Mouse (Mus musculus) embryo, embryonic 11.5 days (tissue): ENCODE results near the gene Ppp2r1b.

Source experiments
- DNase-seq: peaks from one replicate; pipeline ENCODE4 v3.0.0-alpha.2; 2012; ENCODE audit warnings: low read depth, low spot score

Ppp2r1b gene

GRCm38 (mm10) chr9:50918131-50918530 is 73.0 kb downstream of the Ppp2r1b start:
- DNase-seq: no peak

GRCm38 (mm10) chr9:50919554-50919953 is 74.5 kb downstream of the Ppp2r1b start:
- DNase-seq: no peak

- DNase-seq: no peak
Measured at GRCm38 (mm10) chr9:50920933-50921895, 76.1 kb downstream of the Ppp2r1b start.

DNA sequence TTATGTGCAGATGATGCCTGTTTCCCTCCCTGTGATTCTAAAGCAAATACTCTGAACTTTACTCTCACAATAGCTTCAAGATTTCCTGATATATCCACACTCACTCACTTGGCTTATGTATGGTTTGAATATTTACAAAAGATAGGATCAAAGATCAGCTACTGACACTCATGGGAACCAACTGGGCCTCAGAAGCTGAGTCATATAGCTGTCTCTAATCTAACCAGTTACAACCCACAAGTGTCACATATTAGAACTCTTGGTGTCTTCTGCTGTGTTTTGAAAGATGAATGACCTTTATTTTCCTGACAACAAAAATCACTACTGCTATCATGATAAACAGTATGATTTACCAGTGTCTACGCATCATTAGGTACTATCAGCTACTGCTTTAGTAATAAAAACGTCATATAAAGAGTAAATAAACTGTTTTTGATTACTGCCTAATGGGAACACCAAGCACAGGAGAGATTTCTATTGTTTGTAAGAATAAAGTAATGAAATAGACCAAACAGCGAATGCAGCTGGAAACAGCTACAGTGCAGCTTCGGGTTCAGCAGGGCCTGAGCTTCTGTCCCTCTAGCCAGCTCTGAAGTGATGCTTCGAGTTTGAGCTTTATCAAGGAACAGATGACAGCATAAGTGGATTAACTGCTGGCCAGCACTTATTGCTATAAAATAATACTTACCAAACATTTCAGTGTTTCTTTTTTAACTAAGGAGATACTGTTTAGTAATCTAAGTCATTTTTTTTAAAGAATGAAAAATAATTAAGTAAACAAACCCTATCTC is 77.5 kb downstream of the Ppp2r1b start:
- DNase-seq: no peak

GRCm38 (mm10) chr9:50924454-50924853 is 79.4 kb downstream of the Ppp2r1b start:
- DNase-seq: no peak

DNA sequence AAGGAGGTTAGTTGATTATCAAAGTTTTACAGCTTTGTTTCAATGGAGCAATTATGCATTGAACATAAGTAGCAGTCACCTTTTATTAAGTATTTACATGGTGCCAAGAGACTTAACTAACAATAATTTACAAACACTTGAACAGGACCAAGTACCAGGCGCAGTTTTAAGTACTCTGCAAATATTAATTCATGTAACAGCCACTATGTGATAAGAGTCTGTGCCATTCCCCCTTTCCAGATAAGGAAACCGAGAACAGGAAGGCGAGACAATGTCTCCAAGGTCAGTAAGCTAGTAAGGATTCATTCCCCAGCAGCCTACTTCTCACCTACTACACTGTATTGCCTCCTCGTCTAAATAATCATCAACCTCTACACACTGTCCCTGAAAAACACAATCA is 80.7 kb downstream of the Ppp2r1b start:
- no peak for DNase-seq

DNA sequence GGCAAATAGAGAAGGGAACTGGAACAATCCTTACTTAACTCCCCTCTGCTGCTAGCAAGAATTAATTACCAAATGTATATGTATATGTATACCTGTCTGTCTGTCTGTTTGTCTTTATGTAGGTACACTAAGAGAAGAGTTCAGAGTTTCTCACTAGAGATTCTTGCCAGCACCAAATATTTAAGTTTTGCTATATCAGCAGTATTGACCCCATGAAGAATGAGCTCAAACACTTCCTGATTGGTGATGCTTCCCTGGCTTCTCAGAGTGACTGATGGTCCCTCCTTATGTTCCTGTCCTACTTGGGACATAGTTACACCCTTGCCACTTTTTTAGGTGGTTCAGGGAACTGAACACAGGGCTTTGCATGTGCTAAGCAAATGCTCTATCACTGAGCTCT is 84.9 kb downstream of the Ppp2r1b start:
- no peak for DNase-seq

DNA sequence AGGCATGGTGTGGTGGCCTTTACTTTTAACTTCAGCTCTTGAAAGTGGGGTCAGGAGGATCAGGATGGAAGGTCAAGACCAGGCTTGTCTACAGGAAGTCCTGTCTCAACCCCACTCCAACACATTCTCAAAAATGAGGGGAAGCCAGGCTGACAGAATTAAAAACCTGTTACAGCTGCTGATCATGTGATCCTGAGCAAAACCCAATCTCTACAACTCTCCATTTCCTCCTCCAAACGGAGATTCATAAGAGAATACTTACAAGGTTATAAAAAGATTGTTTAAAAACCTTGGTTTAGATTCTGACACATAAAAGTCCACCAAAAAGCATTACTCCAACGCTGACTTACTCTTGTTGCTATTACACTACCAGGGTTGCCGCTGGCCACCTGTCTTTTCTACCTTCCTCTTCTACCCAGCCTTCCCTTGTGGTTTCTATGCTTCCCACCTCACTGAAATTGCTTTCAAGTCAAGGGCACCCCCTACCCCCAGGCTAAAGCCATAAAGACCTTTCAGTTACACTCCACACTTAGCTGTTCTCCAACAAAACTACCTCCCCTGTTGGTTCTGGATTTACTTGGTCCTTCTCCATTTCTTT is 96.8 kb downstream of the Ppp2r1b start:
- DNase-seq: no peak

- no peak for DNase-seq
Measured at GRCm38 (mm10) chr9:50942711-50943110, 97.6 kb downstream of the Ppp2r1b start.
